Mouse (Mus musculus) forelimb bud, embryonic 11.5 days (tissue): ENCODE measurements at regions not wholly inside any gene's neighbourhood (a gene's known extent, or its start where the extent isn't known, plus 50 kb on each side); places are given as distances from the start of the nearest gene placed in this dataset.

Experiments
- DNase-seq: peaks from one replicate; pipeline ENCODE4 v3.0.0-alpha.2; 2012; ENCODE audit warnings: low read depth, low spot score

GRCm38 (mm10) chr16:64166676-64167407 lies 302.9 kb upstream of the Epha3 start:
- DNase-seq, result no peak

- no peak for DNase-seq
Observed at GRCm38 (mm10) chr16:64166036-64166435, 302.1 kb upstream of the Epha3 start.

GRCm38 (mm10) chr16:64145687-64146535 lies 281.9 kb upstream of the Epha3 start:
- peak; percentile 57 for DNase-seq
